Mouse (Mus musculus) liver, postnatal 0 days (tissue): Measurements from ENCODE around the gene Mrs2. TPM values are rescaled to one million over a fixed set of nuclear protein-coding genes. Genes with fewer than 3 reads are reported as not detected.

Source experiments
- ATAC-seq: fragments of 200-750 bp; cut with Nextera tagmentation; 2 replicates; pipeline ENCODE4 v1.8.0; 2017; ENCODE audit warnings: mild to moderate bottlenecking, moderate library complexity
- DNase-seq: peaks from one replicate; pipeline ENCODE4 v3.0.0-alpha.2; 2016
- H3K27ac ChIP-seq: fragments of 300-500 bp; sonication (generic); 2 replicates; pipeline ENCODE4 v1.5.1; 2014; ENCODE audit warnings: antibody characterized with exemption, moderate library complexity, mild to moderate bottlenecking, low read depth
- H3K27me3 ChIP-seq: fragments of 300-500 bp; sonication (generic); 2 replicates; pipeline ENCODE4 v1.6.1; 2014; ENCODE audit warnings: low read length, control low read depth, mixed read lengths; ENCODE audit not compliant: insufficient read depth
- H3K36me3 ChIP-seq: fragments of 300-500 bp; sonication (generic); replicated peaks from 2 replicates; pipeline ENCODE4 v1.6.1; 2014; ENCODE audit warnings: mild to moderate bottlenecking, control low read depth, low read length, moderate library complexity, mixed read lengths; ENCODE audit not compliant: insufficient read depth
- H3K4me1 ChIP-seq: fragments of 300-500 bp; sonication (generic); 2 replicates; pipeline ENCODE4 v1.6.1; 2014; ENCODE audit warnings: antibody characterized with exemption, mild to moderate bottlenecking, control low read depth; ENCODE audit not compliant: insufficient read depth
- H3K4me2 ChIP-seq: fragments of 300-500 bp; sonication (generic); 2 replicates; pipeline ENCODE4 v1.6.1; 2014; ENCODE audit warnings: low read depth, mild to moderate bottlenecking, low read length, moderate library complexity, mixed read lengths
- H3K4me3 ChIP-seq: fragments of 300-500 bp; sonication (generic); 2 replicates; pipeline ENCODE4 v1.5.1; 2014; ENCODE audit warnings: low read depth, low read length
- H3K9ac ChIP-seq: fragments of 300-500 bp; sonication (generic); replicated peaks from 2 replicates; pipeline ENCODE4 v1.6.1; 2014; ENCODE audit warnings: mild to moderate bottlenecking, moderate library complexity
- H3K9me3 ChIP-seq: fragments of 300-500 bp; sonication (generic); 2 replicates; pipeline ENCODE4 v1.6.1; 2016; ENCODE audit warnings: mild to moderate bottlenecking, control low read depth, low read length, mixed read lengths
- CTCF ChIP-seq: sonication (generic); IDR thresholded peaks from 2 replicates; pipeline ENCODE4 v1.5.1; 2016; ENCODE audit warnings: antibody characterized with exemption, low read depth
- EP300 ChIP-seq: IDR thresholded peaks from 2 replicates; pipeline ENCODE4 v1.6.1; 2016; ENCODE audit warnings: antibody characterized with exemption, low read depth, mild to moderate bottlenecking
- WGBS: fragments of 180-500 bp; shearing (Covaris S2); extraction: QIAGEN DNeasy Blood & Tissue Kit; methylation state at CpG from one replicate; pipeline ENCODE4 v1.1.7; 2014; ENCODE audit not compliant: insufficient replicate concordance; 5-methylcytosine and 5-hydroxymethylcytosine counted together
- polyA plus RNA-seq: library from polyadenylated mRNA; unstranded; fragments of >200 nt; fragmentation: Nextera tagmentation; extraction: Ambion mirVana; gene quantifications from 2 replicates; pipeline ENCODE4 v1.2.1, GENCODE M21; 2015

The Mrs2 gene
- polyA plus RNA-seq, 1 experiment from 2014 or later = 5.1 TPM

DNA sequence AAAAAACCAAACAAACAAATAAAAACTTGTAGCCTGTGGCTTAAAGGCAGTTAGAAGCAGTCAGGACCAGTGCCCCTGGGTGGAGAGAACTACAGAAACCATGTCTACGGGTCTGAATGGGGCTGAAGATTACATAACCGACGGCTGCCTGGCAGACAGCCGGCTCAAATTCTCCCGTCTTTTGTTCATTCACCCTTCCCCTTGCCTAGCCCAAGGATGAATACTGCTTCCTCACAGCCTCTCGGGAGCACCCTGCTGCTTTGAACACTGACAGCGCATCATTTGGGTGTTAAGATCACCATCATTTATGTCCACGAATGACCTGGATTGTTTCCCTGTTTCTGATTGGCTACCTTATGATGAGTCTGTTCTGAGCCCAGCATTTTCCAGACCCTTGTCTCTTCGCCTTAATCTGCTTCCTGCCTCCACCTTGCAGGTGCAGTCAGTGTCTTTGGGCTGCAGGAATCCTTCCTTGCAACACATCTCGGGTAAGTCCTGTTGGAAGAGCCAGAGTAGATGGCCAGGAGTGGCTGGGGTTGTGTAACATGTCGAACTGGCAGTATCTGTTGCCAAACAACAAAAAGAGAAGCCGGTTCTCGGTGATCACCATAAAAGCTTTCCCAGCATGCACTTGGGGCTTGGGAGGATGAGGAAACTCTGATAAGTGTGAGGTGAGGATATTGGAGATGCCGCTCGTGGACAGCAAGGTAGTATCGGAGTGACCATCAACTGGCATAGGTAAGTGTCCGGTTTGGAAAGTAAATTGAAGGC is 77.5 kb downstream of the Mrs2 start, which contains the start of gene Gpld1:
Gene Gpld1 (plus strand): TSS at position 641 of the 771 bp plus-strand sequence.
- Histone ChIP-seq H3K4me3 (peak within 1 kb of the TSS; percentile 29), H3K4me2 (peak within 1 kb of the TSS; percentile 50), H3K9me3 (no peaks in the 10 kb centered on the region), H3K4me1 (peaks cover 10% of the 10 kb centered on the region), H3K27me3 (peaks cover under 1% of the 10 kb centered on the region; the same call in 1 of the 2 replicates), H3K9ac (peak within 1 kb of the TSS; percentile 35), H3K36me3 (no peaks in the 10 kb centered on the region), H3K27ac (peak within 1 kb of the TSS; percentile 77)
- TF ChIP-seq CTCF (no peak), EP300 (0 out of 2 replicates have a peak, but pooled peaks have one; percentile 12)
- DNase-seq = peak; percentile 52
- 50% methylated on average over 17 of the region's 17 CpGs for WGBS
- ATAC-seq = peak; percentile 80

DNA sequence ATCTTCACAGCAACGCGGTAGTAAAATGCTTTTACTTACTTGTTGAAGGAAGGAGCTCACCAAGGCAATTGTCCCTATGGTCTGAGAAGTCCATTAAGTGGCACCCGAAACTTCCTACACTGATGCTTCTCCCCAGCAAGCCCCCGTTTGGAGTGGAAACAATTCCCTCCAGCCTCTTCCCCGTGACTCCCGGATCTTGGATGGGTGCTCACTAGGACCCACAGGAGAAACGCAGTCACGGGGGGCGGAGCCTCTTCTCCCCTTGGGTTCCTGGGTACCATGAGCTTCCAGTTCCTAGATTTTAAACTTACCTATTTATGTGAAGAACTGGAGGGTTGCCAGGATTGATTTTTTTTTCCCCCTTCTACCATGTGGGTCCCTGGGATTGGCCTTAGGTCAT is 80.7 kb downstream of the Mrs2 start:
- H3K4me3 ChIP-seq = no peak overlapping the region
- H3K9ac ChIP-seq = no peak overlapping the region
- no peak for TF ChIP-seq CTCF
- no peak for TF ChIP-seq EP300
- DNase-seq (no peak), ATAC-seq (no peak)
- H3K4me1 ChIP-seq = peaks cover 11% of the 10 kb centered on the region
- peaks cover 7% of the 10 kb centered on the region for H3K27me3 ChIP-seq
- H3K36me3 ChIP-seq = no peaks in the 10 kb centered on the region
- WGBS = 77% methylated on average over 9 of the region's 9 CpGs
- no peak overlapping the region for H3K27ac ChIP-seq
- no peaks in the 10 kb centered on the region for H3K9me3 ChIP-seq
- no peak overlapping the region for H3K4me2 ChIP-seq

DNA sequence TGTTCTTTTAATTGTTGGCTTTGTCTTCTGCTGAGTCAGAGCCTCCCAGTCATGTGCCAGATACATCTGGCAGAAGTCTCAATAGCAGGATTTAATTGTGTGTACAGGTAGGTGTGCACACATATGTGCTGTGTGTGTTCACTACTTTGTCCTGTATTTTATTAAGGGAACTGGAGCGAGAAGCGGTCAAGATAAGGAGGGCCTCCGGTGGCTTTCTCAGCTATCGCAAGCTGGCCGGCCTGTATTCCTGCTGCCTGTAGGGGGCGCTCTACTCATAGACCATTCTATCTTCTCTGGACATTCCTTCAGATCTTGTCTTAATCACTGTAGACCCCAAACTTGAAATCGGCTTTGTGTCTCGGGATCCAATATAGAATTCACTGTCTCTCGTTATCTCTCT is 81.5 kb downstream of the Mrs2 start:
- H3K9me3 ChIP-seq = no peaks in the 10 kb centered on the region
- TF ChIP-seq CTCF (peak; percentile 82), EP300 (no peak)
- H3K9ac ChIP-seq = no peak overlapping the region
- no peak for ATAC-seq
- no peaks in the 10 kb centered on the region for H3K36me3 ChIP-seq
- peaks cover 7% of the 10 kb centered on the region for H3K27me3 ChIP-seq
- WGBS = 13% methylated on average over 9 of the region's 9 CpGs
- peak; percentile 74 for DNase-seq
- no peak overlapping the region for H3K27ac ChIP-seq
- H3K4me3 ChIP-seq = no peak overlapping the region
- peak overlapping the region; percentile 19; the same call in 1 of the 2 replicates for H3K4me2 ChIP-seq
- H3K4me1 ChIP-seq = peaks cover 11% of the 10 kb centered on the region

DNA sequence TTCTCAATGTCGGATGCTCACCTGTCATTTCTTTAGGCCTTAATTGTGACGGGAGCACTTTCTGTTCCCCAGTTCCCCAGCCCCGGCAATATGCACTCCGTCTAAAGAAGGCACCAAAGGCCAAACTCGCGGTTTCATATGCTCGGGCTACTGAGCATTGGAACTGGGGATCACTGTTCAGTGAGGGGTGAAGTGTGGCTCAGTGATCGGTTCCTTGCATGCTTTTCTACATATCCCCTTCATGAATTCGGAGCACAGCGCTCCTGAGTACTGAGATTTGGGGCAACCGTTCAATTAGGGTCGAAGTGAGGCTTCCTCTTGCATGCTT is 82.4 kb downstream of the Mrs2 start:
- Histone ChIP-seq H3K4me2 (peak overlapping the region; percentile 78), H3K4me3 (peak overlapping the region; percentile 67), H3K4me1 (peaks cover 11% of the 10 kb centered on the region), H3K9me3 (no peaks in the 10 kb centered on the region), H3K27me3 (peaks cover 7% of the 10 kb centered on the region), H3K27ac (peak overlapping the region; percentile 79), H3K9ac (peak overlapping the region; percentile 76), H3K36me3 (no peaks in the 10 kb centered on the region)
- ATAC-seq = peak; percentile 20; the same call in 1 of the 2 replicates
- WGBS = 12% methylated on average over 12 of the region's 12 CpGs
- TF ChIP-seq CTCF = no peak
- no peak for TF ChIP-seq EP300
- DNase-seq = no peak

Other genes with a start within 250 kb of the Mrs2 start
- gene BC005537, start 218.7 kb downstream of the Mrs2 start, polyA plus RNA-seq = 10.4 and 10.6 TPM in 2 replicates
- gene Acot13, start 188.8 kb downstream of the Mrs2 start, polyA plus RNA-seq = 101 and 102 TPM in 2 replicates
- 18.3 and 18.4 TPM in 2 replicates for gene Tdp2, start 188.7 kb downstream of the Mrs2 start, polyA plus RNA-seq
- 0.31 and 0.48 TPM in 2 replicates for gene D130043K22Rik, start 175.2 kb downstream of the Mrs2 start, polyA plus RNA-seq
- gene Aldh5a1, start 82.7 kb downstream of the Mrs2 start, polyA plus RNA-seq = 3.8 and 3.9 TPM in 2 replicates
- gene Gpld1, start 77.2 kb downstream of the Mrs2 start, polyA plus RNA-seq = 52.2 and 59.7 TPM in 2 replicates
- 1.2 and 1.5 TPM in 2 replicates for gene Dcdc2a, start 35.6 kb upstream of the Mrs2 start, polyA plus RNA-seq